11 mouse cellular contexts compared by ENCODE assay signal in genomic region chr9:112454706-112455105, GRCm38 (mm10).
DNase-seq lines count a peak whose midpoint lies in the region; ATAC-seq and TF ChIP-seq lines count a peak whose summit lies in the region.
"Had no signal": no experiment of that assay in that cellular context is flagged by ENCODE, and none has a peak within 500 bp of the region (broad histone marks: within the 10 kb centered on the region; RNA-seq: fewer than 3 reads in every experiment).

No protein-coding gene starts in this region.

- no peaks in the 10 kb centered on the region for H3K36me3 ChIP-seq in midbrain, embryonic 14.5 days (ENCODE audit: control insufficient read depth, insufficient read depth, low read length)
- no peaks in the 10 kb centered on the region for H3K36me3 ChIP-seq in midbrain, embryonic 13.5 days
- no peaks in the 10 kb centered on the region for H3K36me3 ChIP-seq in intestine, postnatal 0 days (ENCODE audit: control insufficient read depth, insufficient read depth)
- H3K36me3 ChIP-seq: embryonic facial prominence, embryonic 13.5 days; liver, embryonic 15.5 days; stomach, embryonic 15.5 days had no signal

- no peak for ATAC-seq in midbrain, embryonic 14.5 days (ENCODE audit: low FRiP score, low TSS enrichment)
- no peak for ATAC-seq in midbrain, embryonic 13.5 days
- no peak for ATAC-seq in intestine, postnatal 0 days

- H3K9ac ChIP-seq in midbrain, embryonic 14.5 days (replicated peaks; ENCODE audit: low read length) = no peak overlapping the region
- H3K9ac ChIP-seq in midbrain, embryonic 13.5 days (replicated peaks) = no peak overlapping the region
- no peak overlapping the region for H3K9ac ChIP-seq in intestine, postnatal 0 days (ENCODE audit: low read depth, low read length)
- H3K9ac ChIP-seq: embryonic facial prominence, embryonic 13.5 days; liver, embryonic 15.5 days; stomach, embryonic 15.5 days had no signal

- no peaks in the 10 kb centered on the region for H3K9me3 ChIP-seq in midbrain, embryonic 14.5 days (ENCODE audit: control insufficient read depth, low read length)
- no peaks in the 10 kb centered on the region for H3K9me3 ChIP-seq in midbrain, embryonic 13.5 days
- no peaks in the 10 kb centered on the region for H3K9me3 ChIP-seq in intestine, postnatal 0 days (ENCODE audit: control insufficient read depth)
- H3K9me3 ChIP-seq: embryonic facial prominence, embryonic 13.5 days; liver, embryonic 15.5 days; stomach, embryonic 15.5 days had no signal

- DNase-seq in midbrain, embryonic 14.5 days = peak; percentile 76
- peak; percentile 86 to 89 for DNase-seq in frontal cortex, adult 2 months (ENCODE audit: extremely low spot score in 1 of 2, low spot score in 1 of 2)
- peak; percentile 71 to 74 for DNase-seq in layer of hippocampus, postnatal 36 days
- peak; percentile 91 to 96 for DNase-seq in right cerebral cortex, postnatal 10 days (ENCODE audit: low spot score in 2 of 2)
- DNase-seq in spleen, postnatal 4 days (ENCODE audit: low spot score in 2 of 2) = no peak
- no peak for DNase-seq in ovary, adult 18-20 months (ENCODE audit: low spot score)

- H3K4me1 ChIP-seq in midbrain, embryonic 14.5 days (ENCODE audit: control insufficient read depth, insufficient read depth, low read length) = no peaks in the 10 kb centered on the region
- peaks cover 5% of the 10 kb centered on the region; the same call in 1 of the 2 replicates for H3K4me1 ChIP-seq in midbrain, embryonic 13.5 days (replicated peaks)
- H3K4me1 ChIP-seq in intestine, postnatal 0 days (replicated peaks; ENCODE audit: control insufficient read depth, insufficient read depth, low read length) = no peaks in the 10 kb centered on the region
- H3K4me1 ChIP-seq: embryonic facial prominence, embryonic 13.5 days; liver, embryonic 15.5 days; stomach, embryonic 15.5 days had no signal

- no peak overlapping the region for H3K27ac ChIP-seq in midbrain, embryonic 14.5 days (replicated peaks; ENCODE audit: low read depth, low read length)
- H3K27ac ChIP-seq in midbrain, embryonic 13.5 days = no peak overlapping the region
- H3K27ac ChIP-seq in intestine, postnatal 0 days (ENCODE audit: low read depth, low read length) = no peak overlapping the region
- H3K27ac ChIP-seq: embryonic facial prominence, embryonic 13.5 days; liver, embryonic 15.5 days; stomach, embryonic 15.5 days had no signal

- H3K4me2 ChIP-seq in midbrain, embryonic 14.5 days (ENCODE audit: low read length) = no peak overlapping the region
- no peak overlapping the region for H3K4me2 ChIP-seq in midbrain, embryonic 13.5 days (replicated peaks)
- H3K4me2 ChIP-seq in intestine, postnatal 0 days (replicated peaks; ENCODE audit: low read depth) = no peak overlapping the region
- H3K4me2 ChIP-seq: embryonic facial prominence, embryonic 13.5 days; liver, embryonic 15.5 days; stomach, embryonic 15.5 days had no signal

- H3K4me3 ChIP-seq in midbrain, embryonic 14.5 days (replicated peaks; ENCODE audit: low read depth, low read length) = no peak overlapping the region
- H3K4me3 ChIP-seq in midbrain, embryonic 13.5 days (replicated peaks) = no peak overlapping the region
- H3K4me3 ChIP-seq in intestine, postnatal 0 days (ENCODE audit: low read depth, low read length) = no peak overlapping the region
- H3K4me3 ChIP-seq: embryonic facial prominence, embryonic 13.5 days; liver, embryonic 15.5 days; stomach, embryonic 15.5 days had no signal

- 55% methylated on average over 6 of the region's 6 CpGs for WGBS in midbrain, embryonic 14.5 days
- 52% methylated on average over 6 of the region's 6 CpGs for WGBS in midbrain, embryonic 13.5 days
- 70% methylated on average over 6 of the region's 6 CpGs for WGBS in intestine, postnatal 0 days

- no peaks in the 10 kb centered on the region for H3K27me3 ChIP-seq in midbrain, embryonic 14.5 days (ENCODE audit: control insufficient read depth, insufficient read depth, low read length)
- no peaks in the 10 kb centered on the region for H3K27me3 ChIP-seq in midbrain, embryonic 13.5 days
- no peaks in the 10 kb centered on the region for H3K27me3 ChIP-seq in intestine, postnatal 0 days (replicated peaks; ENCODE audit: control insufficient read depth, insufficient read depth, low read length)
- H3K27me3 ChIP-seq: embryonic facial prominence, embryonic 13.5 days; liver, embryonic 15.5 days; stomach, embryonic 15.5 days had no signal

- no peak for TF ChIP-seq CTCF in intestine, postnatal 0 days (IDR thresholded peaks at IDR 0.05; ENCODE audit: low read depth)

Comparison
In these comparisons a context has a peak if more than half of its experiments do, and no peak if none do; other contexts are left out.
1. DNase-seq: peak in midbrain, embryonic 14.5 days (single experiment), frontal cortex, adult 2 months (2 of 2), layer of hippocampus, postnatal 36 days (2 of 2) and right cerebral cortex, postnatal 10 days (2 of 2); none in spleen, postnatal 4 days (0 of 2) and ovary, adult 18-20 months (single experiment).